Mouse (Mus musculus): ENCODE results near the gene Nell1. TPM values are rescaled to one million over a fixed set of nuclear protein-coding genes. Genes with fewer than 3 reads are reported as not detected.

Gene Nell1
- polyA plus RNA-seq (2015; fragmentation: Nextera tagmentation; extraction: Ambion mirVana), result 50.6 and 51.0 TPM in 2 replicates

DNA sequence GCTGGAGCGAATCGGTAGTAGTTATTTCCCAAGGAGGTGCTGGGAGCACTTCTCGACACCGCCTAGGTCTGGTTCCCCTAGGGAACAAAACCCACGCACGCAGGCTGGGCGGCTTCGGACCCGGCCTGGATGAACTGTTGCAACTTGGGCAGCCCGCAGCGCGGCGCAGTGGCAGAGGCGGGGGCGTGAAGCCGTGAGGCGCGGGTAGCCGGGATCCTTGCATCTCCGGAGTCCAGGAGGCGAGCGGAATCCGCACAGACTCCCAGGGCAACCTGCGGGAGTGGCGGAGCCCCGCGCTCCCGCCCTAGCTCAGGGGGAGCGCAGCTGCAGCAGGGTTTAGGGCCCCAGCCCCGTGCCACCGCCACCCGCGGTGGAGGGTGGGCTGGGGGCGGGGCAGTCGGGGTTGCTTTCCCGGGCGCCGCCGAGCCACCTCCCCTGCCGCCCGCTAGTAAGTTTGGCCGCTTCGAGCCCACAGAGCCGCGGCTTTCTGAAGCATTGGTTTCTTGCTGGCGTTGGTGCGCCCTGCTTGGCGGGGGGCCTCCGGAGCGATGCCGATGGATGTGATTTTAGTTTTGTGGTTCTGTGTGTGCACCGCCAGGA lies at the start of gene Nell1:
TSS of gene Nell1 (plus strand) at position 24 of the 600 bp plus-strand sequence.

GRCm38 (mm10) chr7:50598890-50599289 lies 624.2 kb downstream of the Nell1 start, which contains the start of gene 4933405O20Rik:
Gene 4933405O20Rik, plus strand, starts transcription at chr7:50599190.

Other genes with a start within 250 kb of the Nell1 start
- gene Htatip2, start 215.7 kb upstream of the Nell1 start, polyA plus RNA-seq (2015; fragmentation: Nextera tagmentation; extraction: Ambion mirVana), result 8.4 and 9.2 TPM in 2 replicates
- 38.5 and 39.6 TPM in 2 replicates for gene Prmt3, start 196.5 kb upstream of the Nell1 start, polyA plus RNA-seq (2015; fragmentation: Nextera tagmentation; extraction: Ambion mirVana)
- 18.8 and 21.8 TPM in 2 replicates for gene Slc6a5, start 64.7 kb upstream of the Nell1 start, polyA plus RNA-seq (2015; fragmentation: Nextera tagmentation; extraction: Ambion mirVana)